Mouse (Mus musculus): ENCODE results near the gene Ccr9.

DNA sequence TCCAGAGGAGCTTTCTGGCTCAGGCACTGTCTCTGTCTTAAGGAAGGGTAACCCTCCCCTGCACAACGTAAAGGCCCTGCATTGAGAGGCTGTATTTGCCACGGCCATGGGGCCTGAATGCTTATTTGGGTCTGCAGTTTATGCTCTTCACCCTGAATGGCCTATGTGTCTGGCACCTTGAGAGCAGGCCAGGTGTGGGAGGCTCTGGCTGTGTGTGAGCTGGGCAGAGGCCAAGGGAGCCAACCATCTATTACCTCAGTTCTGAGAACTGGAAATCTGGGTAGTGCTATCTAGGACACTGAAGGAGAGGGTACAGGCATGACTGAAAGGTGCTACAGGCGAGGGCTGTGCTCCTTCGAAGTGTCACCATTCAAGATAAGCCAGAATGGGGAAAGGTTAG lies 136.6 kb downstream of the Ccr9 start:
- TF ChIP-seq CTCF (IDR thresholded peaks at IDR 0.05; ENCODE audit: low read depth, low read length), result no peak
- no peak for TF ChIP-seq POLR2A (IDR thresholded peaks at IDR 0.05; ENCODE audit: borderline replicate concordance, low read depth, low read length)

Measured in bone marrow macrophage, adult 2 months (primary cell).